Mouse (Mus musculus): ENCODE results near the gene Dusp2.

- TF ChIP-seq CTCF (IDR thresholded peaks at IDR 0.05): no peak
- TF ChIP-seq EP300 (IDR thresholded peaks at IDR 0.05): no peak
These were observed 11.4 kb downstream of the Dusp2 start for GRCm38 (mm10) chr2:127347147-127347985.
